Mouse (Mus musculus) retina, postnatal 7 days (tissue): ENCODE data around the gene Camkmt.

Experiments
- DNase-seq: peaks from one replicate; pipeline ENCODE4 v3.0.0-alpha.2; 2012; ENCODE audit warnings: low read depth, low spot score

Gene Camkmt

DNA sequence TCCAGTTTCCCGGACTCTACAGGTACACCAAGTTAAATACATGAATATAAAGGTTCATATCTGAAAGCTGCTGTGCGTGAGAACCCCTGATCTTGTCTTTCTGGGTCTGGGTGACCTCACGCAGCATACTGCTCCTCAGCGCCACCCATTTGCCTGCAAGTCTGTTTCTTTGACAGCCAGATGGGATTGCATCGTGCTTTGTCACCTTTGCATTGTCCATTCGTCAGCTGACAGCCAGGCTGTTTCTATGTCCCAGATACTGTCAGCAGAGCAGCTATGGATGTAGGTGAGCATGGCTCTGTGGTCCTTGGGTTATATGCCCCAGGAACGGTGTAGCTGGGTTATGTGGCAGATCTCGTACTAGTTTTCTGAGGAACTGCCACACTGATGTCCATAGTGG lies 278.4 kb downstream of the Camkmt start:
- no peak for DNase-seq

DNA sequence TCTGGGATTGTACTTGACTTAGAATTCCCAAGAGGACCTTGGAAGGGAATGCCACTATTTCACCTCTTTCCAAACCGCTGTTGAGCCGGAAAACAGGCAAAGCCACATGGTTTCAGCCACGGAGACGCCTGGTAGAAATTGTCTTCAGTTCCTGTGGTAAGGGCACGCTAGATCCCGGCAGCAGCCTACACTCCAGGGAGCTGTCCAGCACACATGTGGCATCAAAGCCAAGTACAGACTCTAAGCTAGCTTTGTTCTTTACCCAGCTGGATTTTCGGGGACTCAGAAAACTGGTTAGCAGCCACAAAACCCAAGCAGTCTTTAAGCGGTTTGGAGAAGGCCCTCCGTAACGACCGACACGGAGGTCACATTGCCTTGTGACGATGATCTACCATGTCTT lies 281.7 kb downstream of the Camkmt start:
- DNase-seq, result no peak

DNA sequence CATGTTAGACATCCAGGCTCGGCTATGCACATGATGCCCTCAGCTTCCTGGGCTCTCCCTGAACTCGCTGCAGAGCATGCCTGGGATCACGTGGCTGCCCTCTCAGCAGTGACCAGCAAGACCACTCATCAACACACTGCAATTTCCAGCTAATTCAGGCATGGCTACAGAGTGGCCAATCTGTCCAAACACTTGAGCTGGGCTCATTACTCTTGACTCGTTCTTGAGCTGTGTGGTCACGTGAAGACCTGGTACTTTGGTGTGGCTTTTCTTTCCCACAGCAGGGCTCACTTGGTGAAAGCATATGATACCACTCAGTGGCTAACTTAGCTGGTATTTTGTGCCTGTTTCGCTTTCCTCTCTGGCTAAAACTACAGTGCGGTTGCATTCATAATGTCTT lies 282.2 kb downstream of the Camkmt start:
- DNase-seq, result no peak

DNA sequence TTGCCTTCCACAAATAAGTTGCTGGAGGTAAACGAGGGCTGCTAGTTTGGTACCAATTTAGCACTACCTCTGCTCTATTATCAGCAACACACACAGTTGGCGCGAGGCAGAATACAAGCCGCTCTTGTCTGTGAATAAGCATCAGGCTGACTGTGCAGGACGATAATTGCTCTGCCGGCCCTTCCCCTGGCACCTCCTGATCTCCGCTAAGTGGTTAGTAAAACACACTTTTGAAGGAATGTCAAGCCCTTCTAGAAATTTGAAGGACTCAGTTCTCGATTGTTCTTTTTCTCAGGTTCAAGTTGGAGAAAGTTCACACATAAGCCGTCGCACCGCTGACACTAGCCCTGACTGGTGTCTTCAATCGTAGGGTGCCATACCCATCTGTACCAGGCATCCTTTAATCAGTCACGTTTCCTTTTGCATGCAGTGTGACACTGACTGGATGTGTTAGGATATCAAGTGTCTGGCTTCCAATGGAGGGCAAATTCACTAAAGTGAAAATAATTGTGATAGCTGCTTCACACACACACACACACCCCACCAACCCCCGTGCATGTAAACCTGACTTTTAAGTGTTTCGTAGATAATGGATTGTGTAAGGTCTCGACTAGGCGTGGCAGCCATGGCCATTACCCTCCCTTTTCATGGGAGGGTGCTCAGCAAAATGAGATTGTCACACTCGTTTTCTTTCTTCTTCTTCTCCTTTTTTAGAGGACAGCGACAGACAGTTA lies 283.9 kb downstream of the Camkmt start:
- no peak for DNase-seq

DNA sequence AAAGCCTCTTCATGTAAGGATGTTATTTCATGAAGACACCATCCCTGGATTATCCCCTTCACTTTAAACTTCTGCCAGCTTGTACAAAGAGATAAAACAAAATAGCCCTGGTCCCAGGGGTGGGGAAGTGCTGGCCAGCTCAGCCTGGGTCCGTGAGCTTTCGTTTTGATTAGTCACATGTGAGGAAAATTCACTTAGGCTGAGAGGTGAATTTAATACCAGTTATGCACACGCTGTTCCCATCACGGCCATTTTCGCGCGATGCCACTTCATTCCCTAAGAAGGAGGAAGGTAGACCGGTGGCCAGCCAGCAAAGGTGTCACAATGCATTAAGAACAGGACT lies 284.5 kb downstream of the Camkmt start:
- no peak for DNase-seq

DNA sequence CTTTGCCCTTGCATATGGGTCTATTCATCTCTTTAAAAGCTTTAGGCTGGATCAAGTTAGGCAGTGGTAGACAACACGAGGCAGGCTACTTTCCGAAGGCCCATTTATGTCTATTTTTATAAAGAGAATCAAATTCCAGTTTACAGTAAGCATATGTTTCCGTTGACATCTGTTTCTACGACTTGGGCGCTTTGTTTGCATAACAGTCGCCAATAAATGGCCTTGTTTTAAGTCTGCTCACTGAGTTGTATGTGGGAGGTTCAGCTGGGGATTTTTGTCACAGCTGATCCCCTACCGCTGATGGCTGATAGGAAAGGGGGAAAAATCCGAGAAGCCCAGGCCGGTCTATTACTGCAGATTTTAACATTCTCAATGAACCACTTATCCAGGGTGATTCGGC lies 285.2 kb downstream of the Camkmt start:
- no peak for DNase-seq

DNA sequence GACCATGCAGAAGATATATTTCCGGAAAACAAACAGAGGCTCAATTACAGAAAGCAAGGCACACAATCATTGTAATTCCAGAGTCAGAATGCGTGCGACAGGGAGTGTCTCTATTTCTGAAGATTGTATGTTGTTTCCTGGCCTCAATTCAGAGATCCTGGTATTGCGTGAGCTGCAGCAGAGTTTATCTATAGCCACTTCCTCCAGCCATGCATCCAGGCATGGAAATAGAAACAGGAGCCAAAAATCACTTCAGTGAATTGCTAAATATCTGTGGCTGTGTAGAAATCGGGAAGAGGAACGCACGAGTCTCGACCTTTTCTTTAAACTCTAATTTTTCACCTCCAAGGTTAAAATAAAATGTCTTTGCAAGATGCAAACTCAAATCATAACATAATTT lies 287.1 kb downstream of the Camkmt start:
- DNase-seq, result no peak

DNA sequence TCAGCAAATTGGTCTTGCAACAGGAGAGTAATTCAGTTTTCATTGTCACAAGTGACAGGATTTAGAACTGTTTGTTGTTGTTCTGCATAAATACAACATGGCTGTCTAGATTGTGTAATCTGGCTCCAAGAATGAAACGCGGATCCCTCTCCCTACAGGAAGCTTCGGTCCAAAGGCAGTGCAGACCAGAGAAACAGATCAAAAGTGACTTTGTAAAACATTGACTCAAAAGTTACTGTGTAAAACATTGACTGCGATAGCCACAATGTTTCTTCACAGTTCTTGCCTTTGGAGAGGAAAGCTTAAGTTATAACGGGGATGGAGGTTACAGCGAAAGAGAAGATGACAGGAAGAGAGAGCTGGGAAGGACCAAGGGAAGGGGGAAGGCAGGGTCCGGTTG lies 288.7 kb downstream of the Camkmt start:
- DNase-seq, result no peak

DNA sequence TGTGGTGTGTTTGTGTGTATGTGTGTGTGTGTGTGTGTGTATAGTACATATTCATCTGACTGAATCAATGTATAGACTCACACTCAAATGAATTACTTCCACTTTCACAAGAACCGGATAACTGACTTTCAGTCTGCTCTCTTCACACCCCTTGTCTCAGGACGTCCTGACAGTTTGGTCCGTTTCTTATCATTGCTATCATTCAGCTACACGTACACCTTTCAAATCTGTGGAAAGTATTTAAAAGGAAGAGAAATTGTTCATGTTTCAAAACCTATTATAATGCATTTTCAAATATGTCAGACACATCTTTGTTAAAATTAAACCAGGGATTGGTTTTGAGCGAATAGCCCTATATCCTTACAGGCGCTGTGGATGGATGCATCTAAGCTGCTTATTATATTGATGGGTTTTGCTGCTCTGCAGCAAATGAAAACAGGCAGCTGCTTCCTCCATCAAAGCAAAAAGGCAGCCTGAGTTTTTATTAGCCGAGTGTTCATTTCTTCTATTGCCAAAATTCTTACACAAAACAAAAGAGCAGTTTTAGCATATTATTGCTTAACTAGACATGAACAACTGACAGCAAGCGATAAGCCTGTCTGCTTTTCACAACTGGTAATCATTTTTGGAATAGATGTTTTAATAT lies 291.3 kb downstream of the Camkmt start:
- no peak for DNase-seq

DNA sequence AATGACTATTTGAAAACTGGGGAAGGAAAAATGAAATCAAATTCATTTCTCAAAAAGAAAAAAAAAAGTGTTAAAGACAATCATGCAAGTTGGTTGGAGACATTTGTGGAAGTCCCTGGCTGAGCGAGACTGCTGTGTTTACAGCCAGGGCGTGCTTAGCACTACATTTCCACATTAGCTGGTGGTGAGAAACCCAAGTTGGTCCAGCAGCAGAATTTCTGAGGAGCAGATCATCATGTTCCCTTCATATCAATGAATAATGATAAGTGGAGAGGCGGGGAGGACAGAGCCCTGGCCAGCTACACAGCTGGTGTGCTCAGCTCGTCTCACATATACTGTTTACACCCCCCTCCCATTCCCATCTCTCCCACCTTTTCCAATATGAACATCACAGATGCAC lies 292.0 kb downstream of the Camkmt start:
- DNase-seq, result no peak

DNA sequence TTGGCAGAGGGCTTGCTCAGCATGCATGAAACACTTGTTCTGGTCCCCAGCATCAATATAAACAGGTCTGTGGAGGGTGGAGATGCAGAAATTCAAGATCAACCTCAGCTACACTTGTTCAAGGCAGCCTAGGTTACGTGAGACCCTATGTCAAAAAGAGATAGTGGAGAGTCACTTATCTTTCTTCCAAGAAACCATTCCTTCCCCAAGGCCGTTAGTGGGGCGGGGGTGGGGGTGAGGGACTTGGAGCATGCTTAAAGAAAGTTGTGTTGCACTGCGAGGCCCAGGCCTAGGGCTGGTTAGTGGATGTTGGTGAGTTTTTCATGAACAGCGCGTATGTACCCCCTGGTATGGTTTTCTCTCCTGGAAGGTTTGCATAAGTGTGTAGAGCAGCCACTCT lies 292.6 kb downstream of the Camkmt start:
- no peak for DNase-seq

DNA sequence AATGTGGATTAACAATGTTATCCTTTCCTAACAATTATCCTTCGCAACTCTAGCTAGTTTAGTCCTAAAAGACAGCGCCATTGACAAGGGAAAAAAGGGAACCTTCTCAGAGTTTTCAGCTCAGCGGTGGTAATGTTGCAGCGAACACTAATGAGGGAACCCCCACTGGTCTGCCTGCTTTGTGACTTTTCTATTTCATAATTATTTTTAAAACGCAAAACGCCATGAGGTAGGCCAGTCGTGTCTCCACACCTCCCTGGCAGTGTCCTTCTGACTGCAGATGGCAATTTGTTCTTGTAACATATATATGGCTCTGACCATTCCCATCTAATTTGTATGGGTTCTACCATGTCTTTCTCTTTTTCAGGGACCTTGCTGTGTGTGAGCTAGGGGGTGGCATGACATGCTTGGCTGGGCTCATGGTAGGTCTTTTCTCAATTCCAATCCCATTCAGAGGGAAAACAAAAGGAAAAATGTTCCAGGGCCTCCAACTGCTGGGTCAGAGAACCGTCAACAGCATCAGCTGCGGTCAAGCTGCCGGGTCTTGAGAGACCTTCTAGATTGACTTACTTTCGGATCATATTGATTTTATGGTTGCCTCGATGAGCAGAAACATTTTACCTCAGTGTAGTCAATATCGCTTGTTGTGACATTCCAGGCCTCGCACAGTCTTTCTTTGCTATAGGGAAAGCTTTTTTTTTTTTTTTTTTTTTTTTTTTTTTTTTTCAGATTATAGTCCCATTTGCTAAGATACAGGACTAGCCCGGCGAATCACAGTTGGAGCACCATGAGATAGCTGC lies 302.9 kb downstream of the Camkmt start:
- DNase-seq, result no peak

DNA sequence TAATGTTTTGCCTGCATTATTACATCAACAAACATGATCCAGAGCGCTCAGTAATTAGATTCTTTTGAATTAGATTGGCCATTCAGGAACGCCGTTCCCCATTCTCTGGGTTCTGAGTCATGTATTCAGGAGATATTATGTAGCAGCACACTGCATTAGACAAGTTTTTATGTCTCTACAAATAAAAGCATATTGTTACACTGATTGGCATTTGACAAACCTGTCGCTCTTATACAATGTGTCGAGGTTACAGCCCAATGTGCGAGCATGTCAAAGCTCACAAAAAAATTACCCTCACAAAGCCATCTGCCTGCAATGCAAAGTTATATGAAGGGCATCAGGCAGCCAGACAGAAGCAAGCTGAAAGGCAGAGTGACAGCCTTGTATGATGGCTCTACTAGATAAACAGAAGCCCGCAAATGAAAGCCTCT lies 303.6 kb downstream of the Camkmt start:
- no peak for DNase-seq

DNA sequence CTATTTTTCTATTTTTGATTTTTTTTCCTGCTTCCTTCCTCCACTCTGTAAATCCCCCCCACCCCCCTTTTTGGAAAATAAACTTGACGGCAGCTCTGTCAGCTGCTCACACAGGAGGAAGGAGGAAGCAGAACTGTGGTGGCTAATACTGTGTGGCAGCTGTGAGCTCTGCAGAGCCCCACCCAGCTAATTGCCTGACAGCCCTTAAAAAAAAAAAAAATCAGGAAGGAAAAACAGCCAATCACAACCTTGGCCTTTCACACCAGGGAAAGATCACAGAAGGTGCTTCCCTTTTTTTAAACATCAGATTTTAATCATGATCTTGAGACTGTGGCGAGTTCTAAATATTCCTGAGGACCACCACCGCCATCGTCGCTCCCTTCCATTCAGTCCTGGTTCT lies 305.1 kb downstream of the Camkmt start:
- no peak for DNase-seq

DNA sequence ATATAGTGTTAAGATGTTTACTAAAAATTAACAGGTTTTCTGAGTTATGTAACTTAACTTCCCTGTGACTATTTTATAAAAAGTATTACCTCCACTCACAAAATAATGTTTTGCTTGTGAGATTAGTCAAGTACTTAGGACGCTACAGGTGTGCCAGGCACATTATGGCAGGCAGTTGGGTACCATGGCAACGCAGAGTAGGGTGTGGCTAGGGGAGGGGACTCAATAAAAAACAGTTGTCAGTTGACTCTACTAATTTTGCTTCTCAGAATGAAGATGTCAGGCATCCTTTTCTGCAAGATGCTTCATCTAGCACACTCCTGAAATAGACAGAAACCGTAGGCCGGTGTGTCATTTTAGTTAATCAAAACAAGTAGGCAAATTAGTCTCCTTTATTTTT lies 310.4 kb downstream of the Camkmt start:
- DNase-seq, result no peak

DNA sequence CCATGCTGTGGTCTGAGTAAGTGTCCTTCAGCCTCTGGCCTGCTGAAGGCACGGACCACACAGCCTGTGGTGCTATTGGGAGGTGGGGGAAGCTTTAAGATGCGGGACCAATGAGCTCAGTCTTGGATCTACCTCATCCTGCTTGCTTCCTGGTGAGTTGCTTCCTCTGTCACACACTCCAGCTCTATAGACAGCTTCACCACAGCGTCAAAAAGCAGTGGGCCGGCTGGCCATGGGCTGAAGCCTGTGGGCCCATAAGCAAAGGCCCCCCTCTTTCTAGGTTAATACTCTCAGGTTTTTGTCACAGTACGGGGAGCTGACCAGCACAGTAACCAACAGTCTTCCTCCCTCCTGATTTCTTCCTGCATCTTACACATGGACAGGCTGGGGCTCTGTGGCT lies 314.8 kb downstream of the Camkmt start:
- no peak for DNase-seq

DNA sequence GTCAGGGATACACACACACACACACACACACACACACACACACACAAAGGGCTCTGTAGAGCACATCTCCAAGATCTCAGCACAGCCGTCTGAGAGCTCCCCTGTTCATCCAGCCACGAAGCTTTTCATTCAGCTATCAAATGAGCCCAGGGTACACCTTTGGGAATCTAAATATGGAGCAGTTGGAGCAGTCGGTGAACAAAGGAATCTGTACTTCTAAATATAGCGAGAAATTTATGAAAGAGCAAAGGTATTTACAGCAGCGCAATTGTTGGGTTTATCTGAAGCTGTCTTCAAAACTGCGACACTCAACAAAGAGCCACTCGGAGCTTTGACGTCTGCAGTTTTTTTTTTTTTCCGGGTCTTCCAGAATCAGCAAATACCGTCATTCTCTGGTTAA lies 315.8 kb downstream of the Camkmt start:
- no peak for DNase-seq

DNA sequence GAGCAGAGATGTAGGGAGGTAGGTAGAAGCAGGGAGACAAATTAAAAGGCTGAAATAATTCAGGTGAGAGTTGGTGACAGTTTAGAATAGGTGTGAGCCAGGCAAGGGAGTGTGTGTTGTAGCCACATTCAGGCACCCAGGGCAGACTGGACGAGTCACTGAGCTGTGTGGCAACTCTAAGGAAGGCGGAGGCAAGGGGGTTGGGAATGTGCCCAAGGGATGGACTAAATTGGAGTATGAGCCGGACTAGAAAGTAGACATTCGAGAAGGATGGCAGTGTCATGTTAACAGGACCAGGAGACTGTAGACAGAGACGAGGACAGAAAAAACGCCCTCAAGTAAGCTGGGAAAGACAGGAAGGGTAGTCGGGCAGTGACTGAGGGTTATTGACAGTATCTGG lies 338.5 kb downstream of the Camkmt start:
- DNase-seq, result no peak

DNA sequence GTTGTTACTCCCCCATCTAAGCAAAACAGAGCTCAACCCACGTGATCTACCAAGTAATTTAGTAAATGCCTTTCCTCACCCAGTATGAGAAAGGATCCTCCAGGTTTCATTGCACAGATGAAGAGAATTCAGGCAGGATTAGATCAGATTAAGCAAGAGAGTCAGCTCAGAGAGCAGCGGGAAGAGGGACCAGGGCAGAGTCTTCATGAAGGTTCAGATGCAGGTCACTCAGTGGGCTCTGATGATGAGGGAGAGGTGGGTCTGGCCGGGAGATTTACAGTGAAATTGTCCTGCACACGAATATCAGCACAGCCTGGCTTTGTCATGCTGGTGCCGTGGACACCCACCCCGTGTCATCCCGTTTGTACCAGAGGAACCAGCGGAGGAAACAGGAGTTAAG lies 342.6 kb downstream of the Camkmt start:
- DNase-seq, result no peak

DNA sequence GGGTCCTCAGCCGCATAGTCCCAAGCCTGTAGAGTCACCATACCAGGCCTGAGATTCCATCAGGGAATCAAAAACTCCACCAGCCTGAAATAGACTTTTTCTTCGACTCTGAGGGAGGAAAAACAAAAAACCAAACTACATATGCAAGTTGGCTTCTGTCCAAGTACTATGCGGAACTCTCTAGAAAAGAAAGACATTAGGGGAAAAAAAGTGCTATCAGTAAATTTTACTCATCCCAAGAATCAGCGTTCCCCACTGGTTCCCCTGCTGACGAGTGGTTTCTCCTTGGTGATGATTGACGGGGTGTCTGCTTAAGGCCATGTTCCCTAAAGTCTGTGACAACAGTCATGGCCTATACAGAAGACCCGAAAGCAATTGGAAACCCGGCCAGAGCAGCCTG lies 352.7 kb downstream of the Camkmt start:
- no peak for DNase-seq

DNA sequence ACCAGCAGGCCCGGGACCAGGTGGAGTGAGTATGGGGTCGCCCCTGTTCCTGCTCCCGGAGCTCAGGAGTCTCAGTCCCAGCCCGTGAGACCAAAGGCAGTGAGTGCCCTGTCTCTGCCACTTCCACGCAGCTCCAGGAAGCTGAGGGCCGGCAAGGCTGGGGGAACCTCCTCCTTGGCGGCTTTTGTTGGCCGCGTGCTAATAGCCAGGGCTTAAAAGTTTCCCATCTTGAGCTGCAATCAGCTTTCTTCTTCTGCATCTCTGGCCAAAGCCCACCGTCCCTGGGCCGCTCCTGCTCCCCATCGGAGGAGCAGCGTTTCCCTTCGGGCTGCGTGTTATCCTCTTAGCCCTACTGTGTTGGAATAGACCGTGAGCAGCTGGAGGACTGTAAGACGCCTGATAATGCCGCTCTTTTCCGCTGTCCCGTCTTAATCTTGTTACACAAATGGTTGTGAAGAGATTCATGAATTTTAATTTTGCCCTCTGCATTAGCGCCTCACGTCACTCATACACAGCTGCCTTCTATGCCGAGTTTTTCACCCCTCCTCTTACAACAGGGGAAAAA lies 364.1 kb downstream of the Camkmt start:
- peak; percentile 53 for DNase-seq

DNA sequence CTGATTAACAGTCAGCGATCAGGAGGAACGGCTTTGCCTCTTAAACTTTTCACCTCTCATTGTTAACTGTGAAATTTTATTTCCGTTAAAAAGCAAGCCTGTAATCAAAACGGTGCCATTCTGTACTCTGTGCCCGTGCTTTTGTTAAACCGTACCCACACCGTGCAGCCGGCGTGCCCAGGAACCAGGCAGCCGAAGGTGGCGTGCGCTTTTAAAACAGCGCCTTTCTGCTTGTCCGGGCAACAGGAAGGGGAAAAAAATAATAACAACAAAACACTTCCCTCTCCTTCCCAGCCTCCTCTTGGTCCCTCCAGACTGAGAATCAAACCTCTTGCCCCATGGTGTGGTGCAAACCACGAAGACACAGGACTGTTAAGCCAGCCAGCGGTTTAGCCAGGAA lies 364.7 kb downstream of the Camkmt start:
- DNase-seq, result no peak

DNA sequence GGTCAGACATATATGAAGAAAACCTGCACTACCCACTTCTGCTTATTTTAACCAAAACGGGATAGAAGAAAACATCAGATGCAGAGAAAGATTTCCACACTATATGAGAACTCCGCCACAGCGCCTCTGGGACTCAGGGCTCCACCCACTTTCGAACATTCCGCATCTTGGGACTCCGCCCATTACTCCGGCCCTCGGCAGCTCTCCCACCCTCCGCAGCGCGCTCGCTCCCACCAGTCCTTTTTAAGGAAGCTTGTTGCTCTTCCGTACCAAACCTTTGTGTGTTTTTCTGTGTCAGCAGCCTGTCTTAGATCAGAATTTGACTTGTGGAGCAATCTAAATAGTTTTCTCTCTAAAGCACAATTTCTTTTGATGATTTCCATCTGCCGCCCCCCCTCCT lies 367.7 kb downstream of the Camkmt start:
- no peak for DNase-seq
